Mouse (Mus musculus) heart, embryonic 11.5 days (tissue): ENCODE results near the gene Ccdc174. TPM values are rescaled to one million over a fixed set of nuclear protein-coding genes. Genes with fewer than 3 reads are reported as not detected.
"Not testable (repeated sequence)": the region's sequence is repeated elsewhere in the genome, so short reads cannot be mapped to it uniquely, and the experiment has no call there.

ENCODE experiments used
- ATAC-seq: fragments of 200-750 bp; cut with Nextera tagmentation; replicated peaks from 2 replicates; pipeline ENCODE4 v1.8.0; 2017; ENCODE audit warnings: moderate library complexity; ENCODE audit not compliant: insufficient number of reproducible peaks, low FRiP score, low TSS enrichment
- H3K27ac ChIP-seq: fragments of 300-500 bp; sonication (generic); 2 replicates; pipeline ENCODE4 v1.5.1; 2014; ENCODE audit warnings: mild to moderate bottlenecking, low read depth, low read length
- H3K27me3 ChIP-seq: fragments of 300-500 bp; sonication (generic); 2 replicates; pipeline ENCODE4 v1.6.1; 2014; ENCODE audit warnings: mild to moderate bottlenecking, low read length, mixed read lengths; ENCODE audit not compliant: control insufficient read depth, insufficient read depth
- H3K36me3 ChIP-seq: fragments of 300-500 bp; sonication (generic); 2 replicates; pipeline ENCODE4 v1.6.1; 2014; ENCODE audit warnings: mild to moderate bottlenecking, low read length, moderate library complexity, mixed read lengths; ENCODE audit not compliant: control insufficient read depth, insufficient read depth
- H3K4me1 ChIP-seq: fragments of 300-500 bp; sonication (generic); 2 replicates; pipeline ENCODE4 v1.6.1; 2014; ENCODE audit warnings: low read length; ENCODE audit not compliant: control insufficient read depth, insufficient read depth
- H3K4me2 ChIP-seq: fragments of 300-500 bp; sonication (generic); 2 replicates; pipeline ENCODE4 v1.6.1; 2014; ENCODE audit warnings: mild to moderate bottlenecking, moderate library complexity
- H3K4me3 ChIP-seq: fragments of 300-500 bp; sonication (generic); 2 replicates; pipeline ENCODE4 v1.5.1; 2014; ENCODE audit warnings: low read depth, low read length
- H3K9ac ChIP-seq: fragments of 300-500 bp; sonication (generic); 2 replicates; pipeline ENCODE4 v1.6.1; 2014; ENCODE audit warnings: mild to moderate bottlenecking, low read depth, low read length, moderate library complexity
- H3K9me3 ChIP-seq: fragments of 300-500 bp; sonication (generic); replicated peaks from 2 replicates; pipeline ENCODE4 v1.6.1; 2016; ENCODE audit warnings: low read length; ENCODE audit not compliant: control insufficient read depth
- WGBS: fragments of 180-500 bp; shearing (Covaris S2); extraction: QIAGEN DNeasy Blood & Tissue Kit; methylation state at CpG from one replicate; pipeline ENCODE4 v1.1.7; 2014; ENCODE audit not compliant: insufficient replicate concordance; 5-methylcytosine and 5-hydroxymethylcytosine counted together
- polyA plus RNA-seq: library from polyadenylated mRNA; unstranded; fragments of >200 nt; fragmentation: Nextera tagmentation; extraction: Ambion mirVana; gene quantifications from 2 replicates; pipeline ENCODE4 v1.2.1, GENCODE M21; 2014

Ccdc174 gene
- polyA plus RNA-seq, 1 experiment from 2014 or later = 30.2 TPM

DNA sequence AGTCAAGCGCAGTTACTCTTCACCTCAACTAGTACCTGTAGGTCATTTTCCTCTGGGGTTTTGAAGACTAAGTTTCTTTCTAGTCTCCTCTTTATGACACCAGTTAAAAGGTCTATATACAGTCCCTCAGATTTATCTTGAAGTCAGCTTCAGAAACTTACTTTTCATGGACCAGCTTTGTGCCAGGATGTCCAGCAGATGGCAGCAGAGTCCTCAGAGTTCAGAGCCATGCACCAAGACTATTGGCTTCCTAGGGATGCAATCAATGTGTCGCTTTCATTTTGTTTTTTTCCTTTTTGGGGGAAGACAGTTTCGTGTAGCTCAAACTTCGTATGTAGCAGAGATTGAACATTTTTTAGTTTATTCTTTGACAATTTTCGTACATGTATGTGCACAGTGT lies 23.7 kb downstream of the Ccdc174 start:
- Histone ChIP-seq H3K4me2 (no peak overlapping the region), H3K27ac (no peak overlapping the region), H3K9me3 (no peaks in the 10 kb centered on the region), H3K9ac (no peak overlapping the region), H3K4me3 (no peak overlapping the region), H3K27me3 (no peaks in the 10 kb centered on the region), H3K36me3 (peaks cover 20% of the 10 kb centered on the region; the same call in 1 of the 2 replicates), H3K4me1 (no peaks in the 10 kb centered on the region)
- no peak for ATAC-seq
- WGBS = 32% methylated on average over 5 of the region's 5 CpGs

DNA sequence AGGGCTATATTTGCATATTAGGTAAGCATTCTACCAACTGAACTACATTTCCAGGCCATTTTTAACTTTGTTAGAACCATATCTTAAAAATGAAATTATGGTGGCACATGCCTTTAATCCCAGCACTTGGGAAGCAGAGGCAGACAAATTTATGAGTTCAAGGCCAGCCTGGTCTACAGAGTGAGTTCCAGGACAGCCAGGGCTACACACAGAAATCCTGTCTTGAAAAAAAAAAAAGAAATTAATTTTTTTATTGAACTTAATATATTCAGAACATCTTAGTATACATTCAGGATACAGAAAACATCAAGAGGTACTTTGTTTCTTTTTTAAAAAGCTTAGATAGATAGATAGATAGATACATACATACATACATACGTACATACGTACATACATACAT lies 24.7 kb downstream of the Ccdc174 start, which contains the start of gene 4930590J08Rik:
Gene 4930590J08Rik (plus strand): TSS at position 301 of the 400 bp plus-strand sequence.
- 93% methylated on average over 2 of the region's 2 CpGs for WGBS

DNA sequence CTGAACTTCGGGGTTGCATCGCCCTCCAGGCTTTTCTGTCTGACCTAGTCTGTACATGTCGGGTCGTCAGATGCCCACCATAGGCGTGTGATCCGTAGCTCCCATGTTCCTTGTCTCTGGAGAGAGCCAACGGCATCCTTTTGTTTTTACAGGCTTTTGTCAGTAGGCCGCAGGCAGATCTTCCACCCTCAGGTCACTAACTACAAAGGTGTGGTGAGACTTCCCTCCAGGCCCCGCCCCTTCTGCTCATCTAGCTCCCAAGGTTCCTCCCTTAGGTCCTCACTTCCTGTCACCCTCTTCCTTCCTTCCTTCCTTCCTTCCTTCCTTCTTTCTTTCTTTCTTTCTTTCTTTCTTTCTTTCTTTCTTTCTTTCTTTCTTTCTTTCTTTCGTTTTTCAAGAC lies 36.2 kb downstream of the Ccdc174 start:
- Histone ChIP-seq H3K9me3 (no peaks in the 10 kb centered on the region), H3K36me3 (no peaks in the 10 kb centered on the region), H3K4me3 (no peak overlapping the region), H3K27me3 (no peaks in the 10 kb centered on the region), H3K4me2 (no peak overlapping the region), H3K27ac (no peak overlapping the region), H3K4me1 (no peaks in the 10 kb centered on the region), H3K9ac (no peak overlapping the region)
- 90% methylated on average over 10 of the region's 10 CpGs for WGBS
- no peak for ATAC-seq

More for the DNA sequence above, 24.7 kb downstream of the Ccdc174 start, which contains the start of gene 4930590J08Rik:
- H3K9ac ChIP-seq, ATAC-seq, H3K9me3 ChIP-seq, H3K4me3 ChIP-seq, H3K4me1 ChIP-seq, H3K27me3 ChIP-seq, H3K4me2 ChIP-seq, H3K27ac ChIP-seq: not testable (repeated sequence)
- peaks cover 18% of the 10 kb centered on the region; the same call in 1 of the 2 replicates for H3K36me3 ChIP-seq

DNA sequence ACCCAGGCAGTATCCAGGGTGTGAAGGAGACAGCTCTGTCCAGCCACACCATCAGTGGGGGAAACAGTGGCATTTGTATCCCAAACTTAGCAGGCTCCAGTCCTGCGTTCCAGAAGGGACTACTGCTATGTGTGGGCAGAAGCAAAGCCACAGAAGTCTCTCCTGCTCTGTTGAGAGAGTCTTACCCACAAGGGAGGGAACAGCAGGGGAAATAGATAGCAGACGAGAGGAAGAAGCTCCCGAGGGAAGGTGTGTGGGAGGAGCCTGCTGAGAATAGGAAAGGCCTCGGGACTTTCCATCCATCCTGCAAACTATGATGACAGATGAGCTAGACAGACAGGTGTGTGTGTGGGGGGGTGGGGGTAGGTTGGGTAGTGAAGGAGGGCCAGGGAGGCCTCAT lies 39.4 kb downstream of the Ccdc174 start:
- Histone ChIP-seq H3K4me1 (no peaks in the 10 kb centered on the region), H3K27me3 (no peaks in the 10 kb centered on the region), H3K36me3 (no peaks in the 10 kb centered on the region), H3K9me3 (no peaks in the 10 kb centered on the region), H3K4me3 (no peak overlapping the region), H3K9ac (no peak overlapping the region), H3K27ac (no peak overlapping the region), H3K4me2 (no peak overlapping the region)
- WGBS = 22% methylated on average over 4 of the region's 4 CpGs
- no peak for ATAC-seq

DNA sequence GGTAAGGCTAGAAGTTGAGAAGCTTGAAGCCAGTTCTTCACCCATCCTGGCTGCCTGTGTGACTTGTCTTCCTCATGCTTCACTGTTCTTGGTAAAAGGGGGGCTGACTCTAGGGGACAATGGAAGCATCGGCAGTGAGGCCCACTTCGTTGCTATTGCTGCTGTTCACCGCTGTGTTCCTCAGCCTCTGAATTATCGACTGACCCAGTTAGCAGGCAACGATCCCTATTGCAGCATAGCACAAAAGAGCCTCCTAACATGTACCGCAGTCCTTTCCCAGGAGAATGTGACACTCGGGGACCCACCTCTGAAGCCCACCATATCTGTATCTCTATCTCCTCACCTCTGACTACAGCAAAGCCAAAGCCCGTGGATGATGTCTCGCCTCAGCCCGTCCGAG lies 39.9 kb downstream of the Ccdc174 start:
- Histone ChIP-seq H3K36me3 (no peaks in the 10 kb centered on the region), H3K27me3 (no peaks in the 10 kb centered on the region), H3K4me1 (no peaks in the 10 kb centered on the region), H3K4me3 (no peak overlapping the region), H3K4me2 (no peak overlapping the region), H3K27ac (no peak overlapping the region), H3K9me3 (no peaks in the 10 kb centered on the region), H3K9ac (no peak overlapping the region)
- 77% methylated on average over 11 of the region's 11 CpGs for WGBS
- no peak for ATAC-seq

DNA sequence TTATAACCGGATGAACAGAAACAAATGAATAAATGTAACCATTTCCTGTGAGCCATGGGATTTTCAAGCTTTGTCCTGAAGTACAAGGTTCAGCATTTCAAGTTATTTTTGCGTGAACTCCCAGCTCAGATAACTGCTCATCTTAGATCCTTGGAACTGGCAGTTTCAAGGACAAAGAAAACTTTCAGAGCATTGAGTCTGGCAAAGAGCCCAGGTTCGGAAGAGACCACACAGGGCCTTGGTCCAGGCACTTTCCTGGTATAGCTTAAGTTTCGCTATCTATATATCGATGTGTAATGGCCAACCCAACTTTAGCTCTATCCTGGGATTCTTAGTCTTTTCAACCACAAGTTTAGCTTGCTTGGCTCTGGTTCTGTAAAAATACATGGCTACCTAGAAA lies 53.4 kb downstream of the Ccdc174 start:
- no peaks in the 10 kb centered on the region; the same call in 1 of the 2 replicates for H3K27me3 ChIP-seq
- no peak overlapping the region for H3K4me3 ChIP-seq
- whole genome bisulfite sequencing = 71% methylated on average over 5 of the region's 5 CpGs
- H3K4me2 ChIP-seq = no peak overlapping the region
- H3K9ac ChIP-seq = no peak overlapping the region
- no peaks in the 10 kb centered on the region for H3K9me3 ChIP-seq
- H3K27ac ChIP-seq = no peak overlapping the region
- H3K36me3 ChIP-seq = no peaks in the 10 kb centered on the region
- no peaks in the 10 kb centered on the region for H3K4me1 ChIP-seq
- no peak for ATAC-seq

DNA sequence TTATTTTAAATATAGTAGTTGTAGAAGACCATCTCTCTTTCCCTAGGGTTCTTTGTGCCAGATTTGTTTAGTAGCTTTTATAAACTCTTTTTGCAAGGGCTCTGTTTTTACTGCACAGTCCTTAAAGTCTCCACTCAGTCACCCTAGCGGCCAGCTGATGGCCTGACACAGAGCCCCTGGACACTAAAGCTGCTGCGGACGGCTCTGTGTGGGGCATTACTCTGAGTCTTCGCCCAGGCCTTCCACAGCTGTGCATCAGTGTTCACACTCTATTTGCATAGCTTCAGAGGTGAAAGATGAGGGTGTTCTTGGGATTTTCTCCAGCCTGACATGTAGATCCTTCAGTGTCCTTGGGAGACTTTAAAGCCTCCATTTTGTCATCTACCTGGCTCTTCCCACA lies 60.6 kb downstream of the Ccdc174 start:
- Histone ChIP-seq H3K9ac (no peak overlapping the region), H3K27ac (no peak overlapping the region), H3K4me2 (no peak overlapping the region), H3K27me3 (no peaks in the 10 kb centered on the region), H3K4me1 (0 out of 2 replicates have a peak, but pooled peaks cover 2% of the 10 kb centered on the region), H3K36me3 (no peaks in the 10 kb centered on the region), H3K4me3 (no peak overlapping the region), H3K9me3 (no peaks in the 10 kb centered on the region)
- 53% methylated on average over 4 of the region's 4 CpGs for WGBS
- ATAC-seq = no peak

DNA sequence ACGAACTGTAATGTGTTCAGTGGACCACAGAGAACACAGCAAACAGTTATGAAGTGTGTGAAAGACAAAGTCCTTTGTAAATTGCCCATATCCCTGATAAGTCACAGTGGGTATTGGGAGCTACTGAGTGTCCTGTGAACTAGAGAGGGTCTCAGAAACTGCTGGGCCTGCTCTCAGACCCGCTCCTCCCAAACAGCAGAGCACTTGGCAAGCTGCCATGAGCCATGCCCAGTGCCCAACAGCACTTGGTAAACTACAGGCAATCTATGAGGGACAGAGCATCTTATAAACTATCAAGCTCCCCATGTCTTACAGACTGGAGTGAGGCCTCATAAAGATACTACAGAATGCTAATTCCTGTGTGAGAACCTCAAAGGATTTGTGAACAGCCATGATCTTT lies 70.6 kb downstream of the Ccdc174 start:
- no peak overlapping the region for H3K27ac ChIP-seq
- no peak for ATAC-seq
- H3K4me3 ChIP-seq = no peak overlapping the region
- no peak overlapping the region for H3K9ac ChIP-seq
- no peak overlapping the region for H3K4me2 ChIP-seq
- 68% methylated on average over 2 of the region's 2 CpGs for WGBS
- peaks cover 7% of the 10 kb centered on the region; the same call in 1 of the 2 replicates for H3K27me3 ChIP-seq
- H3K36me3 ChIP-seq = no peaks in the 10 kb centered on the region
- no peaks in the 10 kb centered on the region for H3K9me3 ChIP-seq
- no peaks in the 10 kb centered on the region for H3K4me1 ChIP-seq
